In genomic region chr7:128048819-128049218, GRCm38 (mm10) we compare ENCODE assay signal across 1 mouse cellular context.
TF ChIP-seq lines count a peak whose summit lies in the region.

No protein-coding gene starts in this region.

TF ChIP-seq in MEL, 35 proteins besides CTCF, POLR2A, EP300 and RAD21 (continued from another document):
- TF ChIP-seq MAX (IDR thresholded peaks at IDR 0.05; ENCODE audit: low read length) (no peak), ZC3H11A (IDR thresholded peaks at IDR 0.05; ENCODE audit: low read depth, low read length) (no peak), SMC3 (IDR thresholded peaks at IDR 0.05; ENCODE audit: low read depth, low read length) (no peak), MYB (IDR thresholded peaks at IDR 0.05; ENCODE audit: low read depth, low read length) (no peak), TAL1 (IDR thresholded peaks at IDR 0.05; ENCODE audit: low read length) (peak; percentile 76), BHLHE40 (IDR thresholded peaks at IDR 0.05; ENCODE audit: borderline replicate concordance, low read depth, low read length) (no peak), USF2 (IDR thresholded peaks at IDR 0.05; ENCODE audit: borderline replicate concordance in 1 of 2, insufficient read depth in 1 of 2, low read depth in 1 of 2, low read length in 2 of 2) (no peak), TBP (IDR thresholded peaks at IDR 0.05; ENCODE audit: low read depth, low read length) (0 out of 2 replicates have a peak, but pooled peaks have one; percentile 47), KAT2A (conservative IDR thresholded peaks at IDR 0.05; ENCODE audit: low read depth, low read length) (no peak), NELFE (IDR thresholded peaks at IDR 0.05; ENCODE audit: low read depth, low read length) (no peak), NRF1 (IDR thresholded peaks at IDR 0.05; ENCODE audit: insufficient read depth, low read depth, low read length, poor library complexity, severe bottlenecking) (no peak), CHD2 (IDR thresholded peaks at IDR 0.05; ENCODE audit: low read length) (no peak), UBTF (IDR thresholded peaks at IDR 0.05; ENCODE audit: borderline replicate concordance, insufficient read depth, low read depth, low read length) (no peak), JUND (IDR thresholded peaks at IDR 0.05; ENCODE audit: low read depth, low read length) (no peak), ZNF384 (IDR thresholded peaks at IDR 0.05; ENCODE audit: low read depth, low read length) (no peak), GABPA (IDR thresholded peaks at IDR 0.05; ENCODE audit: low read depth, low read length) (no peak), ELF1 (IDR thresholded peaks at IDR 0.05; ENCODE audit: low read depth, low read length) (peak; percentile 58; the same call in 1 of the 2 replicates), GATA1 (IDR thresholded peaks at IDR 0.05; ENCODE audit: low read depth, low read length) (peak; percentile 90), ZKSCAN1 (IDR thresholded peaks at IDR 0.05; ENCODE audit: low read depth, low read length) (no peak), SIN3A (IDR thresholded peaks at IDR 0.05; ENCODE audit: low read length) (peak; percentile 65)
TF ChIP-seq in MEL: peak in this region for 10.
